Mouse (Mus musculus): ENCODE results near the gene Oaz2.

- TF ChIP-seq MAX (IDR thresholded peaks at IDR 0.05; ENCODE audit: low read depth) = no peak
- TF ChIP-seq POLR2A (IDR thresholded peaks at IDR 0.05; ENCODE audit: insufficient read length, low read depth) = no peak
- TF ChIP-seq POLR2AphosphoS2 (IDR thresholded peaks at IDR 0.05; ENCODE audit: insufficient read length, low read depth) = no peak
- TF ChIP-seq MYOG (IDR thresholded peaks at IDR 0.05; ENCODE audit: control insufficient read depth in 1 of 3, insufficient read depth in 1 of 3, insufficient read length in 2 of 3, low read depth in 2 of 3) = no peak
- TF ChIP-seq TCF3 (IDR thresholded peaks at IDR 0.05; ENCODE audit: insufficient read length, low read depth) = no peak
Observed at GRCm38 (mm10) chr9:65692959-65693603, 25.3 kb downstream of the Oaz2 start.
